Comparison of ENCODE assay signal across 22 mouse cellular contexts in genomic region chr15:80094201-80094600, GRCm38 (mm10). TPM values are rescaled to one million over a fixed set of nuclear protein-coding genes. Genes with fewer than 3 reads are reported as not detected.
DNase-seq lines count a peak whose midpoint lies in the region; ATAC-seq and TF ChIP-seq lines count a peak whose summit lies in the region.
"Had no signal": no experiment of that assay in that cellular context is flagged by ENCODE, and none has a peak within 500 bp of the region (broad histone marks: within the 10 kb centered on the region; RNA-seq: fewer than 3 reads in every experiment).

No protein-coding gene starts in this region.

- no peaks in the 10 kb centered on the region for H3K9me3 ChIP-seq in heart, embryonic 11.5 days (replicated peaks; ENCODE audit: control insufficient read depth, low read length)
- H3K9me3 ChIP-seq in ES-Bruce4 (replicated peaks; ENCODE audit: control insufficient read depth, insufficient read depth, low read length, poor library complexity, severe bottlenecking), result no peaks in the 10 kb centered on the region
- H3K9me3 ChIP-seq in midbrain, embryonic 13.5 days, result no peaks in the 10 kb centered on the region
- H3K9me3 ChIP-seq: forebrain, embryonic 13.5 days; heart, embryonic 13.5 days; limb, embryonic 13.5 days; liver, embryonic 12.5 days had no signal

- peak overlapping the region; percentile 5; the same call in 1 of the 2 replicates for H3K27ac ChIP-seq in heart, adult 2 months
- H3K27ac ChIP-seq in heart, embryonic 11.5 days (ENCODE audit: low read depth, low read length), result no peak overlapping the region
- no peak overlapping the region for H3K27ac ChIP-seq in ES-Bruce4 (ENCODE audit: insufficient read depth, low read length)
- no peak overlapping the region for H3K27ac ChIP-seq in midbrain, embryonic 13.5 days
- H3K27ac ChIP-seq: forebrain, embryonic 13.5 days; heart, embryonic 13.5 days; kidney, postnatal 0 days; limb, embryonic 13.5 days had no signal

- no peaks in the 10 kb centered on the region; the same call in 1 of the 2 replicates for H3K79me2 ChIP-seq in heart, adult 2 months (replicated peaks; ENCODE audit: control insufficient read depth, insufficient read depth, low read length)

- intact Hi-C loops in heart, adult 2 months (cut with DNase I), result no loop called here

- no peak overlapping the region for H3K4me3 ChIP-seq in heart, adult 2 months
- H3K4me3 ChIP-seq in heart, embryonic 11.5 days (ENCODE audit: low read depth, low read length), result no peak overlapping the region
- H3K4me3 ChIP-seq in ES-Bruce4 (ENCODE audit: low read depth, low read length), result peak overlapping the region; percentile 31; the same call in 1 of the 2 replicates
- H3K4me3 ChIP-seq in midbrain, embryonic 13.5 days (replicated peaks), result no peak overlapping the region
- H3K4me3 ChIP-seq: forebrain, embryonic 13.5 days; heart, embryonic 13.5 days; limb, embryonic 13.5 days; liver, embryonic 12.5 days had no signal

- no peak for TF ChIP-seq CTCF in heart, adult 2 months (IDR thresholded peaks at IDR 0.05)
- no peak for TF ChIP-seq CTCF in ES-Bruce4 (IDR thresholded peaks at IDR 0.05; ENCODE audit: low read depth, low read length)

- no peak for TF ChIP-seq POLR2A in heart, adult 2 months (IDR thresholded peaks at IDR 0.05; ENCODE audit: insufficient read depth, low read depth, low read length)
- TF ChIP-seq POLR2A in ES-Bruce4 (IDR thresholded peaks at IDR 0.05; ENCODE audit: insufficient read depth, low read length), result no peak

- WGBS in heart, adult 2 months, result 73% methylated on average over 13 of the region's 13 CpGs
- WGBS in heart, embryonic 11.5 days (ENCODE audit: insufficient replicate concordance), result 84% methylated on average over 13 of the region's 13 CpGs
- 95% methylated on average over 13 of the region's 13 CpGs for WGBS in midbrain, embryonic 13.5 days

- no peaks in the 10 kb centered on the region for H3K36me3 ChIP-seq in heart, adult 2 months (ENCODE audit: control insufficient read depth, insufficient read depth, low read length)
- no peaks in the 10 kb centered on the region for H3K36me3 ChIP-seq in heart, embryonic 11.5 days (ENCODE audit: control insufficient read depth, insufficient read depth, low read length)
- H3K36me3 ChIP-seq in ES-Bruce4 (ENCODE audit: control insufficient read depth, insufficient read depth, low read length, poor library complexity, severe bottlenecking), result no peaks in the 10 kb centered on the region
- no peaks in the 10 kb centered on the region for H3K36me3 ChIP-seq in midbrain, embryonic 13.5 days
- H3K36me3 ChIP-seq: heart, embryonic 13.5 days; limb, embryonic 13.5 days; liver, embryonic 12.5 days had no signal

- peak in 1 of 2 experiments; percentile 49 for DNase-seq in heart, adult 2 months
- DNase-seq in cerebellum, adult 18-20 months, result peak; percentile 87 to 90
- peak; percentile 86 to 92 for DNase-seq in cerebellum, postnatal 14 days
- DNase-seq in frontal cortex, postnatal 14 days (ENCODE audit: low spot score in 2 of 2), result no peak
- DNase-seq: adrenal gland, postnatal 10 days; embryo, embryonic 11 days; kidney, adult 2 months; lung, adult 18-20 months; lung, postnatal 14 days; right cerebral cortex, postnatal 14 days had no signal

- H3K4me1 ChIP-seq in heart, adult 2 months (ENCODE audit: control insufficient read depth, insufficient read depth, low read length), result peaks cover 2% of the 10 kb centered on the region
- peaks cover 17% of the 10 kb centered on the region for H3K4me1 ChIP-seq in heart, embryonic 11.5 days (ENCODE audit: control insufficient read depth, insufficient read depth, low read length)
- H3K4me1 ChIP-seq in ES-Bruce4 (ENCODE audit: control insufficient read depth, insufficient read depth, low read length), result peaks cover 19% of the 10 kb centered on the region
- H3K4me1 ChIP-seq in midbrain, embryonic 13.5 days (replicated peaks), result peaks cover 54% of the 10 kb centered on the region

- H3K9ac ChIP-seq in heart, adult 2 months (ENCODE audit: low read depth, low read length), result no peak overlapping the region
- no peak overlapping the region for H3K9ac ChIP-seq in heart, embryonic 11.5 days (ENCODE audit: low read depth, low read length)
- H3K9ac ChIP-seq in ES-Bruce4 (ENCODE audit: low read depth, poor library complexity, severe bottlenecking), result no peak overlapping the region
- no peak overlapping the region for H3K9ac ChIP-seq in midbrain, embryonic 13.5 days (replicated peaks)
- H3K9ac ChIP-seq: forebrain, embryonic 13.5 days; heart, embryonic 13.5 days; limb, embryonic 13.5 days; liver, embryonic 12.5 days had no signal

- TF ChIP-seq EP300 in heart, adult 2 months (IDR thresholded peaks at IDR 0.05; ENCODE audit: insufficient read depth, low read depth, low read length), result no peak
- no peak for TF ChIP-seq EP300 in ES-Bruce4 (IDR thresholded peaks at IDR 0.05; ENCODE audit: insufficient read depth, low read depth, low read length)

- ATAC-seq in heart, embryonic 11.5 days (replicated peaks; ENCODE audit: insufficient number of reproducible peaks, low FRiP score, low TSS enrichment), result no peak
- ATAC-seq in midbrain, embryonic 13.5 days, result no peak
- ATAC-seq: CD4-positive, CD25-positive, alpha-beta regulatory T cell, adult 4 months; forebrain, embryonic 13.5 days; liver, embryonic 12.5 days had no signal

- H3K4me2 ChIP-seq in heart, embryonic 11.5 days, result no peak overlapping the region
- H3K4me2 ChIP-seq in midbrain, embryonic 13.5 days (replicated peaks), result no peak overlapping the region
- H3K4me2 ChIP-seq: forebrain, embryonic 13.5 days; heart, embryonic 13.5 days; limb, embryonic 13.5 days; liver, embryonic 12.5 days; midbrain, embryonic 11.5 days had no signal

- H3K27me3 ChIP-seq in heart, adult 2 months (ENCODE audit: control insufficient read depth, insufficient read depth, low read length), result 0 out of 2 replicates have a peak, but pooled peaks cover 3% of the 10 kb centered on the region
- peaks cover 39% of the 10 kb centered on the region for H3K27me3 ChIP-seq in heart, embryonic 11.5 days (ENCODE audit: control insufficient read depth, insufficient read depth, low read length)
- H3K27me3 ChIP-seq in ES-Bruce4 (ENCODE audit: control insufficient read depth, insufficient read depth, low read length, poor library complexity, severe bottlenecking), result no peaks in the 10 kb centered on the region
- peaks cover 37% of the 10 kb centered on the region for H3K27me3 ChIP-seq in midbrain, embryonic 13.5 days

RNA-seq across cellular contexts. Expression of gene Rpl3, which starts 2.5 kb away (rescaled TPM):
- 100 to 1,000 TPM; 137 to 150 TPM for total RNA-seq in heart, adult 2 months (2021)
- 201 and 230 TPM in 2 replicates for polyA plus RNA-seq in heart, adult 2 months (2012; rRNA removed)
- 861 and 879 TPM in 2 replicates for polyA plus RNA-seq in heart, embryonic 11.5 days (2014; fragmentation: Nextera tagmentation; extraction: Ambion mirVana)
- polyA plus RNA-seq in ES-Bruce4 (2011; ENCODE audit: insufficient read depth, insufficient read length, low read depth, missing spikeins), result 2,815 and 3,044 TPM in 2 replicates
- polyA plus RNA-seq in midbrain, embryonic 13.5 days (2015; fragmentation: Nextera tagmentation; extraction: Ambion mirVana), result 608 and 612 TPM in 2 replicates

RNA-seq across cellular contexts. Expression of gene Syngr1, which starts 3.1 kb away (rescaled TPM):
- 10 to 100 TPM; 69.6 to 95.0 TPM for total RNA-seq in heart, adult 2 months (2021)
- polyA plus RNA-seq in heart, adult 2 months (2012; rRNA removed), result 247 and 250 TPM in 2 replicates
- 15.2 and 20.7 TPM in 2 replicates for polyA plus RNA-seq in heart, embryonic 11.5 days (2014; fragmentation: Nextera tagmentation; extraction: Ambion mirVana)
- 30.7 and 32.3 TPM in 2 replicates for polyA plus RNA-seq in ES-Bruce4 (2011; ENCODE audit: insufficient read depth, insufficient read length, low read depth, missing spikeins)
- polyA plus RNA-seq in midbrain, embryonic 13.5 days (2015; fragmentation: Nextera tagmentation; extraction: Ambion mirVana), result 20.6 and 26.2 TPM in 2 replicates
- total RNA-seq: monocyte, adult 5-6 weeks; neutrophil, adult 5-6 weeks had no signal

RNA-seq across cellular contexts. Expression of gene Tab1, which starts 38.7 kb away (rescaled TPM):
- total RNA-seq in heart, adult 2 months (2021), result 10 to 100 TPM; 17.8 to 24.5 TPM
- polyA plus RNA-seq in heart, adult 2 months (2012; rRNA removed), result 24.1 and 29.3 TPM in 2 replicates
- polyA plus RNA-seq in heart, embryonic 11.5 days (2014; fragmentation: Nextera tagmentation; extraction: Ambion mirVana), result 18.8 and 25.1 TPM in 2 replicates
- polyA plus RNA-seq in ES-Bruce4 (2011; ENCODE audit: insufficient read depth, insufficient read length, low read depth, missing spikeins), result 13.5 and 15.6 TPM in 2 replicates
- 41.1 and 43.0 TPM in 2 replicates for polyA plus RNA-seq in midbrain, embryonic 13.5 days (2015; fragmentation: Nextera tagmentation; extraction: Ambion mirVana)

Comparison
In these comparisons a context has a peak if more than half of its experiments do, and no peak if none do; other contexts are left out.
1. DNase-seq: peak in cerebellum, adult 18-20 months (2 of 2) and cerebellum, postnatal 14 days (2 of 2); none in frontal cortex, postnatal 14 days (0 of 2).